Mouse (Mus musculus) liver, embryonic 11.5 days (tissue): ENCODE data around the gene Mgarp. TPM values are rescaled to one million over a fixed set of nuclear protein-coding genes. Genes with fewer than 3 reads are reported as not detected.

Source experiments
- ATAC-seq: fragments of 200-750 bp; cut with Nextera tagmentation; replicated peaks from 2 replicates; pipeline ENCODE4 v1.8.0; 2017; ENCODE audit warnings: moderate number of reproducible peaks, mild to moderate bottlenecking, moderate TSS enrichment, moderate library complexity; ENCODE audit not compliant: low FRiP score
- DNase-seq: peaks from one replicate; pipeline ENCODE4 v3.0.0-alpha.2; 2017; ENCODE audit warnings: low spot score
- H3K27ac ChIP-seq: fragments of 300-500 bp; sonication (generic); 2 replicates; pipeline ENCODE4 v1.5.1; 2014; ENCODE audit warnings: mild to moderate bottlenecking, low read depth, low read length, control low read depth
- H3K27me3 ChIP-seq: fragments of 300-500 bp; sonication (generic); replicated peaks from 2 replicates; pipeline ENCODE4 v1.6.1; 2014; ENCODE audit warnings: low read length, mixed read lengths; ENCODE audit not compliant: control insufficient read depth, insufficient read depth
- H3K36me3 ChIP-seq: fragments of 300-500 bp; sonication (generic); 2 replicates; pipeline ENCODE4 v1.6.1; 2014; ENCODE audit warnings: mild to moderate bottlenecking, low read length, moderate library complexity, mixed read lengths; ENCODE audit not compliant: control insufficient read depth, insufficient read depth
- H3K4me1 ChIP-seq: fragments of 300-500 bp; sonication (generic); replicated peaks from 2 replicates; pipeline ENCODE4 v1.6.1; 2014; ENCODE audit warnings: low read length, mixed read lengths; ENCODE audit not compliant: control insufficient read depth, insufficient read depth
- H3K4me2 ChIP-seq: fragments of 300-500 bp; sonication (generic); 2 replicates; pipeline ENCODE4 v1.6.1; 2014; ENCODE audit warnings: mild to moderate bottlenecking, control low read depth, moderate library complexity
- H3K4me3 ChIP-seq: fragments of 300-500 bp; sonication (generic); 2 replicates; pipeline ENCODE4 v1.5.1; 2014; ENCODE audit warnings: low read depth, low read length, control low read depth
- H3K9ac ChIP-seq: fragments of 300-500 bp; sonication (generic); 2 replicates; pipeline ENCODE4 v1.6.1; 2014; ENCODE audit warnings: low read depth, low read length, control low read depth
- H3K9me3 ChIP-seq: fragments of 300-500 bp; sonication (generic); 2 replicates; pipeline ENCODE4 v1.6.1; 2016; ENCODE audit warnings: low read length, inconsistent platforms, mixed read lengths; ENCODE audit not compliant: control insufficient read depth
- WGBS: fragments of 180-500 bp; shearing (Covaris S2); extraction: QIAGEN DNeasy Blood & Tissue Kit; methylation state at CpG from one replicate; pipeline ENCODE4 v1.1.7; 2014; 5-methylcytosine and 5-hydroxymethylcytosine counted together
- polyA plus RNA-seq: library from polyadenylated mRNA; unstranded; fragments of >200 nt; fragmentation: Nextera tagmentation; extraction: Ambion mirVana; gene quantifications from 2 replicates; pipeline ENCODE4 v1.2.1, GENCODE M21; 2014

Mgarp gene
- polyA plus RNA-seq, 1 experiment from 2014 or later = 5.2 TPM

DNA sequence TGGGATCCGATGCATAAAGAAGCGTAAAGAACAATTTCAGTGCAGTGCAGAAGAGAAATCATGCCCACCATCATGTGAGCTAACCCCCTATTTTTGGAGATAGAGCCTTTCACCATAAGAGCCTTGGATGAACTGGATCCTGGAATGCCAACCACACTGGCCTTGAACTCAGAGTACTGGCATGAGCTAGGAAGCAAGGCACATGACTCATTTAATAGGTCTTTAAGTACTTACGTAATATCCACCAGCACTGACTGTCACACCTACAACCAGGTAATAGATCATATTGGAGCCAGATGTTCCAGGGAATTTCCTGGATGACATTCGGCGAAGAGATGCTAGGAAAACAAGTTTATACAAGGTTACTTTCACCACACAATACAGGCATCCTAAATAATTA is 4.9 kb downstream of the Mgarp start:
- no peak for ATAC-seq
- peaks cover 10% of the 10 kb centered on the region for H3K27me3 ChIP-seq
- no peaks in the 10 kb centered on the region for H3K9me3 ChIP-seq
- no peak overlapping the region for H3K4me3 ChIP-seq
- no peak overlapping the region for H3K9ac ChIP-seq
- 89% methylated on average over 5 of the region's 5 CpGs for WGBS
- peaks cover 9% of the 10 kb centered on the region for H3K4me1 ChIP-seq
- no peaks in the 10 kb centered on the region for H3K36me3 ChIP-seq
- no peak overlapping the region for H3K27ac ChIP-seq
- DNase-seq = no peak
- no peak overlapping the region for H3K4me2 ChIP-seq

DNA sequence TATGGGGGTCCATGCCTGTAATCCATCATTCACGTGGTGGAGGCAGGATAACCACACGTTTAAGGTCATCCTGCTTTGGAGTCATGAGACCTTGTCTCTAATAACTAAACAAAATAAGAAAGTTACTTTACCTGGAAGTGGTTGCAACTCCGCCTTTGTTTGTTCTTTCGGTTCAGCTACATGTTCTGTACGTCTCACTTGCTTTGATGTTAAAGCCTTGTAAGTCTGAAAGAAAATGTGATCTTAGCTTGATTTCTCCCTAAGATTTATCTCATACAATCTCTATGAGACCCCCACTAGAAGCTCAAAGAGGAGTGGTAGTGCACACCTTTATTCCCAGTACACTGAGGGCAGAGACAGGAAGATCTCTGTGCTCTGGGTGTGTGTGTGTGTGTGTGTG is 5.4 kb downstream of the Mgarp start:
- Histone ChIP-seq H3K9ac (no peak overlapping the region), H3K36me3 (no peaks in the 10 kb centered on the region), H3K4me2 (no peak overlapping the region), H3K27me3 (peaks cover 8% of the 10 kb centered on the region), H3K4me3 (no peak overlapping the region), H3K4me1 (peaks cover 9% of the 10 kb centered on the region), H3K9me3 (no peaks in the 10 kb centered on the region), H3K27ac (no peak overlapping the region)
- ATAC-seq (no peak), DNase-seq (no peak)
- WGBS = 75% methylated on average over 5 of the region's 5 CpGs

DNA sequence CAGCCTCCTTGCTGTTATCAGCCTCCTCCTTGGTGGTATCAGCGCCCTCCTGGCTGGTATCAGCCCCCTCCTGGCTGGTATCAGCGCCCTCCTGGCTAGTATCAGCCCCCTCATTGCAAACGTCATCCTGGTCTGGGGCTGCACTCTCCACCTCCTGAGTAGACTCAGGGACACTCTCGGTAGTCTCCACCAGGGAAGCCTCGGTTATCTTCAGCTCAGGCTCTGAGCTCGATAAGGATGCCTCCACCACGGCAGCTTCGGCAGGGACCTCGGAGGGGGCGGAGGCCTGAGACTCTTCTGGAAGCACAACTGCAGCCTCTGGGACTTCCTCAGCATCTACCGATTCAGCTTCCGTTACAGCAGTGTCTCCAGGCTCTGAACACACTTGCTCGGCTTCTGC is 7.6 kb downstream of the Mgarp start:
- DNase-seq (peak; percentile 64), ATAC-seq (peak; percentile 99)
- H3K4me1 ChIP-seq = peaks cover 9% of the 10 kb centered on the region
- H3K4me2 ChIP-seq = peak overlapping the region; percentile 51
- H3K27ac ChIP-seq = no peak overlapping the region
- H3K9me3 ChIP-seq = no peaks in the 10 kb centered on the region
- no peaks in the 10 kb centered on the region for H3K36me3 ChIP-seq
- 1% methylated on average over 13 of the region's 13 CpGs for WGBS
- H3K9ac ChIP-seq = no peak overlapping the region
- peak overlapping the region; percentile 0 for H3K4me3 ChIP-seq
- no peaks in the 10 kb centered on the region for H3K27me3 ChIP-seq

GRCm38 (mm10) chr3:51387868-51388381 is 8.6 kb downstream of the Mgarp start:
- Histone ChIP-seq H3K9ac (no peak overlapping the region), H3K4me2 (peak overlapping the region; percentile 1; the same call in 1 of the 2 replicates), H3K36me3 (no peaks in the 10 kb centered on the region), H3K9me3 (no peaks in the 10 kb centered on the region), H3K4me1 (peaks cover 9% of the 10 kb centered on the region), H3K27ac (no peak overlapping the region), H3K4me3 (no peak overlapping the region), H3K27me3 (no peaks in the 10 kb centered on the region)
- WGBS = 46% methylated on average over 8 of the region's 8 CpGs
- ATAC-seq = no peak
- DNase-seq = no peak

DNA sequence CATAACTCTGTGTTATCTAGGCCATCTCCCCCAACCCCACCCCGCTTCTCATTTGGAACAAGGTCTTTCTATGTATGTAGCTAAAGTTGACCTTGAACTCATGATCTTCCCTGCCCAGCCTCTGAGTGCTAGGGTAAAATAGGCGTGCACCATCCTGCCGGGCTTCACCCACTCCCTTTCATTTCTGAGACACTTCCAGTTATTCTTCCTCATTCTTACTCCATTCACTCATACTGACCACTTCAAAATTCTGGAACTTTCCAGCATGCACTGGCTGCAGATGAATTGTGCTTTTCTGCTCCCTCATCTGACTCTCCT is 9.4 kb downstream of the Mgarp start:
- no peaks in the 10 kb centered on the region for H3K27me3 ChIP-seq
- no peak overlapping the region for H3K4me3 ChIP-seq
- DNase-seq (no peak), ATAC-seq (no peak)
- no peak overlapping the region for H3K4me2 ChIP-seq
- H3K4me1 ChIP-seq = peaks cover 9% of the 10 kb centered on the region
- H3K36me3 ChIP-seq = no peaks in the 10 kb centered on the region
- 66% methylated on average over 3 of the region's 3 CpGs for WGBS
- no peak overlapping the region for H3K27ac ChIP-seq
- no peak overlapping the region for H3K9ac ChIP-seq
- no peaks in the 10 kb centered on the region for H3K9me3 ChIP-seq

GRCm38 (mm10) chr3:51386441-51387133 is 10.0 kb downstream of the Mgarp start:
- H3K4me3 ChIP-seq = no peak overlapping the region
- H3K4me1 ChIP-seq = peaks cover 9% of the 10 kb centered on the region
- no peak for DNase-seq
- H3K27me3 ChIP-seq = no peaks in the 10 kb centered on the region
- no peak overlapping the region for H3K4me2 ChIP-seq
- no peaks in the 10 kb centered on the region for H3K36me3 ChIP-seq
- H3K9me3 ChIP-seq = no peaks in the 10 kb centered on the region
- no peak for ATAC-seq
- WGBS = 50% methylated on average over 12 of the region's 12 CpGs
- H3K27ac ChIP-seq = no peak overlapping the region
- no peak overlapping the region for H3K9ac ChIP-seq

GRCm38 (mm10) chr3:51383409-51383808 is 13.1 kb downstream of the Mgarp start:
- H3K4me3 ChIP-seq = no peak overlapping the region
- H3K9ac ChIP-seq = no peak overlapping the region
- no peak overlapping the region for H3K27ac ChIP-seq
- no peak overlapping the region for H3K4me2 ChIP-seq
- DNase-seq (no peak), ATAC-seq (no peak)
- no peaks in the 10 kb centered on the region for H3K36me3 ChIP-seq
- H3K4me1 ChIP-seq = peaks cover 2% of the 10 kb centered on the region; the same call in 1 of the 2 replicates
- no peaks in the 10 kb centered on the region for H3K9me3 ChIP-seq
- no peaks in the 10 kb centered on the region for H3K27me3 ChIP-seq
- WGBS = 81% methylated on average over 12 of the region's 12 CpGs

DNA sequence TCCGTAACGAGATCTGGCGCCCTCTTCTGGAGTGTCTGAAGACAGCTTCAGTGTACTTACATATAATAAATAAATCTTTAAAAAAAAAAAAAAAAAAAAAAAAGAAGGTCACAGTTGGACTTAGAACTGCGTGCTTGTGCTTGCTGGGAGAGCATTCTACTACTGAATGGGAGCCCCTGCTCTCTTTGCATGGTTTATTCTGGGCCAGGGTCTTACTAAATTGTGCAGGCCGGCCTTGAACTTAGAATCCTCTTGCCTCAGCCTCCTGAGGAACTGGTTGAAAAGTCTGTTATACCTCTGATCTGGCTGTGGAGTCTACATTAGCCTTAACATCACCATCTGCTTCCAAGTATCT is 15.9 kb downstream of the Mgarp start:
- no peak overlapping the region for H3K4me3 ChIP-seq
- H3K27ac ChIP-seq = no peak overlapping the region
- no peaks in the 10 kb centered on the region for H3K9me3 ChIP-seq
- H3K27me3 ChIP-seq = no peaks in the 10 kb centered on the region
- no peak overlapping the region for H3K9ac ChIP-seq
- peaks cover 11% of the 10 kb centered on the region for H3K4me1 ChIP-seq
- 73% methylated on average over 2 of the region's 5 CpGs for WGBS
- DNase-seq (no peak), ATAC-seq (no peak)
- no peak overlapping the region for H3K4me2 ChIP-seq
- H3K36me3 ChIP-seq = no peaks in the 10 kb centered on the region
